Mouse (Mus musculus) brain, adult 10 weeks (tissue): ENCODE results near the gene Ttll13. TPM values are rescaled to one million over a fixed set of nuclear protein-coding genes. Genes with fewer than 3 reads are reported as not detected.

Experiments used
- polyA plus RNA-seq: library from polyadenylated mRNA; stranded (reverse); fragments of 350-450 nt; fragmentation: Illumina TruSeq; extraction: RNeasy Lipid Tissue Mini Kit (QIAGEN cat#74804); gene quantifications from one replicate; pipeline ENCODE4 v1.2.3, GENCODE M21; 2015; ENCODE audit warnings: low read depth, low replicate concordance

The Ttll13 gene
- 0.54 TPM for polyA plus RNA-seq

GRCm38 (mm10) chr7:80246148-80246721 is at the start of gene Ttll13:
Ttll13 (plus strand) TSS chr7:80246376.

GRCm38 (mm10) chr7:80232489-80233029 is 13.6 kb upstream of the Ttll13 start, which contains the start of the genes Cib1 and Gdpgp1:
Cib1 (minus strand) TSS chr7:80232813.
Gdpgp1 (plus strand) TSS chr7:80232865.

GRCm38 (mm10) chr7:80260625-80261371 is 14.6 kb downstream of the Ttll13 start, which contains the start of gene Ngrn:
Ngrn (plus strand) TSS chr7:80261215.

GRCm38 (mm10) chr7:80268897-80269750 is 22.9 kb downstream of the Ttll13 start, which contains the start of gene Vps33b:
Vps33b (plus strand) TSS chr7:80269649.

GRCm38 (mm10) chr7:80294062-80294763 is 48.0 kb downstream of the Ttll13 start, which contains the start of gene Prc1:
Prc1 (plus strand) TSS chr7:80294450.

Other genes with a start within 250 kb of the Ttll13 start
- gene Zfp710, start 221.6 kb upstream of the Ttll13 start, polyA plus RNA-seq = 11.7 TPM
- gene Idh2, start 131.0 kb upstream of the Ttll13 start, polyA plus RNA-seq = 62.9 TPM
- 6.8 TPM for gene Sema4b, start 59.5 kb upstream of the Ttll13 start, polyA plus RNA-seq
- gene Cib1, start 13.6 kb upstream of the Ttll13 start, polyA plus RNA-seq = 41.7 TPM
- gene Gdpgp1, start 13.5 kb upstream of the Ttll13 start, polyA plus RNA-seq = 5.0 TPM
- gene Ngrn, start 14.8 kb downstream of the Ttll13 start, polyA plus RNA-seq = 62.8 TPM
- 17.2 TPM for gene Vps33b, start 23.3 kb downstream of the Ttll13 start, polyA plus RNA-seq
- gene Prc1, start 48.1 kb downstream of the Ttll13 start, polyA plus RNA-seq = 1.1 TPM
- gene Rccd1, start 78.1 kb downstream of the Ttll13 start, polyA plus RNA-seq = 15.3 TPM
- gene Unc45a, start 94.6 kb downstream of the Ttll13 start, polyA plus RNA-seq = 24.8 TPM
- gene Hddc3, start 96.7 kb downstream of the Ttll13 start, polyA plus RNA-seq = 52.0 TPM
- 108 TPM for gene Man2a2, start 125.0 kb downstream of the Ttll13 start, polyA plus RNA-seq
- 3.5 TPM for gene Fes, start 141.6 kb downstream of the Ttll13 start, polyA plus RNA-seq
- gene Furin, start 159.1 kb downstream of the Ttll13 start, polyA plus RNA-seq = 18.4 TPM